Mouse (Mus musculus): ENCODE data around the gene Ankmy2. TPM values are rescaled to one million over a fixed set of nuclear protein-coding genes. Genes with fewer than 3 reads are reported as not detected.

Ankmy2 gene
- polyA plus RNA-seq, 1 experiment from 2014 or later: 26.7 TPM

Other genes starting within 250 kb of the Ankmy2 start
- not detected in 2 replicates for gene Agr3, start 231.5 kb upstream of the Ankmy2 start, polyA plus RNA-seq (2016; fragmentation: Nextera tagmentation; extraction: Ambion mirVana)
- gene Agr2, start 164.2 kb upstream of the Ankmy2 start, polyA plus RNA-seq (2016; fragmentation: Nextera tagmentation; extraction: Ambion mirVana): 0.33 and 0.52 TPM in 2 replicates
- gene Tspan13, start 114.6 kb upstream of the Ankmy2 start, polyA plus RNA-seq (2016; fragmentation: Nextera tagmentation; extraction: Ambion mirVana): 72.7 and 77.4 TPM in 2 replicates
- 213 and 218 TPM in 2 replicates for gene Bzw2, start 966 bp downstream of the Ankmy2 start, polyA plus RNA-seq (2016; fragmentation: Nextera tagmentation; extraction: Ambion mirVana)
- gene Lrrc72, start 96.3 kb downstream of the Ankmy2 start, polyA plus RNA-seq (2016; fragmentation: Nextera tagmentation; extraction: Ambion mirVana): not detected in 2 replicates
- gene Sostdc1, start 157.0 kb downstream of the Ankmy2 start, polyA plus RNA-seq (2016; fragmentation: Nextera tagmentation; extraction: Ambion mirVana): 0.31 and 0.59 TPM in 2 replicates
- 12.5 TPM in 2 replicates for gene Ispd, start 224.3 kb downstream of the Ankmy2 start, polyA plus RNA-seq (2016; fragmentation: Nextera tagmentation; extraction: Ambion mirVana)
- 1.1 and 1.4 TPM in 2 replicates for gene D630036H23Rik, start 225.1 kb downstream of the Ankmy2 start, polyA plus RNA-seq (2016; fragmentation: Nextera tagmentation; extraction: Ambion mirVana)

Data from heart, embryonic 12.5 days (tissue).